Mouse (Mus musculus) liver, adult 2 months (tissue): ENCODE measurements around the gene Slc34a2. TPM values are rescaled to one million over a fixed set of nuclear protein-coding genes. Genes with fewer than 3 reads are reported as not detected.

Experiments used
- DNase-seq: peaks from one replicate; pipeline ENCODE4 v3.0.0-alpha.2; 2011; ENCODE audit warnings: low read depth, low spot score; ENCODE audit errors: extremely low read depth
- H3K27ac ChIP-seq: fragments of 200-500 bp; replicated peaks from 2 replicates; pipeline ENCODE4 v1.5.1; 2012; ENCODE audit warnings: low read depth, mild to moderate bottlenecking, control low read depth, inconsistent platforms, low read length; ENCODE audit not compliant: insufficient read depth
- H3K27me3 ChIP-seq: fragments of 200-500 bp; 2 replicates; pipeline ENCODE4 v1.6.1; 2012; ENCODE audit warnings: mild to moderate bottlenecking, moderate library complexity, low read length, inconsistent platforms; ENCODE audit not compliant: control insufficient read depth, insufficient read depth
- H3K36me3 ChIP-seq: fragments of 200-500 bp; 2 replicates; pipeline ENCODE4 v1.6.1; 2012; ENCODE audit warnings: low read length, inconsistent platforms; ENCODE audit not compliant: control insufficient read depth, insufficient read depth
- H3K4me1 ChIP-seq: fragments of 200-500 bp; 2 replicates; pipeline ENCODE4 v1.6.1; 2011; ENCODE audit warnings: low read length; ENCODE audit not compliant: control insufficient read depth, insufficient read depth
- H3K4me3 ChIP-seq: fragments of 200-500 bp; 2 replicates; pipeline ENCODE4 v1.5.1; 2011; ENCODE audit warnings: low read depth, mild to moderate bottlenecking, control low read depth, low read length, moderate library complexity; ENCODE audit not compliant: insufficient read depth
- H3K79me2 ChIP-seq: fragments of 200-500 bp; 2 replicates; pipeline ENCODE4 v1.6.1; 2012; ENCODE audit warnings: inconsistent platforms, mild to moderate bottlenecking, low read length, moderate library complexity; ENCODE audit not compliant: control insufficient read depth, insufficient read depth
- H3K9ac ChIP-seq: fragments of 200-500 bp; 2 replicates; pipeline ENCODE4 v1.6.1; 2012; ENCODE audit warnings: low read depth, mild to moderate bottlenecking, control low read depth, inconsistent platforms, low read length
- CTCF ChIP-seq: fragments of 200-500 bp; IDR thresholded peaks from 2 replicates; pipeline ENCODE4 v1.5.1; 2011; ENCODE audit warnings: low read depth, low read length, control low read depth
- POLR2A ChIP-seq: fragments of 200-500 bp; IDR thresholded peaks from 2 replicates; pipeline ENCODE4 v1.6.1; 2011; ENCODE audit warnings: low read length, control low read depth; ENCODE audit not compliant: insufficient read depth; ENCODE audit errors: extremely low read depth
- WGBS: fragments of 180-500 bp; shearing (Covaris S2); methylation state at CpG from one replicate; pipeline ENCODE4 v1.1.7; 2018; 5-methylcytosine and 5-hydroxymethylcytosine counted together
- polyA plus RNA-seq: library from polyadenylated mRNA; depleted of rRNA; stranded (reverse); fragments of >200 nt; gene quantifications from 2 replicates; pipeline ENCODE4 v1.2.3, GENCODE M21; 2012
- total RNA-seq: library from RNA; depleted of rRNA; stranded (reverse); fragments of >200 nt; gene quantifications from 2 replicates; pipeline ENCODE4 v1.2.3, GENCODE M21; 2014

Slc34a2 gene
- total and polyA plus RNA-seq, 2 experiments = 0.18 to 1.7 TPM

DNA sequence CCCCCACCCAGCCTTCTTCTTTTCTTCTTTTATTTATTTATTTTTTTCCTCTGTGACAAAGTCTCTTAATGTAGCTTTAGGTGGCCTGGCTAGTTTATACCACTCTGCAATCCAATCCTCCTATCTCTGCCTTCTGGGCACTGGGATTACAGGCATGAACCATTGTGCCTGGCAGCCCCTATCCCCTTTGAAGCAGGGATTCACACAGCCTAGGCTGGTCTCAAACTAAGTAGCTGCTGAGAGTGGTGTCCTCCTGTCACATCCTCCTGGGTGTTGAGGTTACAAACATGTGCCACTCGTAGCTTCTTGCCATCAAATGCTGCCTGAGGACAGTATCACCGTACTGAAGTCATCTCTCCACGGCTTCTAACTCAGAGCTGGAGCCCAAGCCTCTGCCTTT is 41.7 kb upstream of the Slc34a2 start:
- Histone ChIP-seq H3K4me1 (peaks cover 44% of the 10 kb centered on the region), H3K79me2 (peaks cover 5% of the 10 kb centered on the region), H3K4me3 (no peak overlapping the region), H3K36me3 (no peaks in the 10 kb centered on the region), H3K27ac (no peak overlapping the region), H3K27me3 (no peaks in the 10 kb centered on the region), H3K9ac (no peak overlapping the region)
- TF ChIP-seq CTCF = no peak
- TF ChIP-seq POLR2A = no peak
- WGBS = 94% methylated on average over 3 of the region's 3 CpGs
- DNase-seq = no peak

DNA sequence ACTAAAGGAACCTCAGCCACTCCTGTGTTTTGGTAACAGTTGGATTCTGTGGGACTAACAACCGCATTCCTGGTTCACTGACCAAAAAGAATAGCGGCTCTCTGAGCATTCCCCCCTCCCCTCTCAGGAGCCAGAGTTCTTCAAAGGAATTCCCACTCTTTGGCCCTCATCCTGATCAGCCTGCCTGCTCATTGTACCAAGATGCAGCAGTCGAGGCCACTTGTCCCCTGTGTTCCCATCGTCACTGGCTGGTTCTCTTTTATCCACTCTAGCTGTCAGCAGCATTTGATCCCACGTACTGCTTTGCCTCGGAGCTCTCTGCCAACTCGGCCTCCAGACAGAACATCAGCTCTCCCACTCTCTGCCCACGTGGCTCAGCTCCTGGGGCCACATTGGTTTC is 41.3 kb upstream of the Slc34a2 start:
- TF ChIP-seq CTCF = no peak
- TF ChIP-seq POLR2A = no peak
- 81% methylated on average over 8 of the region's 8 CpGs for WGBS
- Histone ChIP-seq H3K27me3 (no peaks in the 10 kb centered on the region), H3K4me3 (no peak overlapping the region), H3K9ac (no peak overlapping the region), H3K79me2 (peaks cover under 1% of the 10 kb centered on the region; the same call in 1 of the 2 replicates), H3K4me1 (peaks cover 44% of the 10 kb centered on the region), H3K36me3 (no peaks in the 10 kb centered on the region), H3K27ac (no peak overlapping the region)
- peak; percentile 4 for DNase-seq

DNA sequence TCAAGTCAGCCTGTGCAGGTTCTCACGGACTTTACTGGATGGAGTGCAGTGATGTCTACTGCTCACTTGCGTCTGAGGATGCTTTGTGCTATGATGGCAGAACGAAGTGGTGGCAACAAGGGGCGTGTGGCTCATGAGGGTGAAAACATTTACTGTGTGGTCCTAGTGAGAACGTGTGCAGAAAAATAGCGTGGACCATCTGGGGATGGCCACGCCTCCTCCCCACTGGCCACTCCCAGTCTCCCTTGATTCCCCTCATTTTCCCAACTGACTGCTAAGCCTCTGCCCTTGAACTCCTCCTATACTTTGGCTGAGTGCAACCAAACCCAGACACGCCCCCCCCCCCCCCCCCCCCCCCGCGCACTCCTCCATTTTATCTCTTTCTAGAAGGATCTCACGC is 40.8 kb upstream of the Slc34a2 start:
- no peaks in the 10 kb centered on the region for H3K36me3 ChIP-seq
- TF ChIP-seq CTCF = no peak
- no peaks in the 10 kb centered on the region for H3K27me3 ChIP-seq
- peaks cover 44% of the 10 kb centered on the region for H3K4me1 ChIP-seq
- no peak overlapping the region for H3K4me3 ChIP-seq
- no peaks in the 10 kb centered on the region for H3K79me2 ChIP-seq
- H3K9ac ChIP-seq = no peak overlapping the region
- 80% methylated on average over 10 of the region's 11 CpGs for WGBS
- DNase-seq = no peak
- H3K27ac ChIP-seq = no peak overlapping the region

DNA sequence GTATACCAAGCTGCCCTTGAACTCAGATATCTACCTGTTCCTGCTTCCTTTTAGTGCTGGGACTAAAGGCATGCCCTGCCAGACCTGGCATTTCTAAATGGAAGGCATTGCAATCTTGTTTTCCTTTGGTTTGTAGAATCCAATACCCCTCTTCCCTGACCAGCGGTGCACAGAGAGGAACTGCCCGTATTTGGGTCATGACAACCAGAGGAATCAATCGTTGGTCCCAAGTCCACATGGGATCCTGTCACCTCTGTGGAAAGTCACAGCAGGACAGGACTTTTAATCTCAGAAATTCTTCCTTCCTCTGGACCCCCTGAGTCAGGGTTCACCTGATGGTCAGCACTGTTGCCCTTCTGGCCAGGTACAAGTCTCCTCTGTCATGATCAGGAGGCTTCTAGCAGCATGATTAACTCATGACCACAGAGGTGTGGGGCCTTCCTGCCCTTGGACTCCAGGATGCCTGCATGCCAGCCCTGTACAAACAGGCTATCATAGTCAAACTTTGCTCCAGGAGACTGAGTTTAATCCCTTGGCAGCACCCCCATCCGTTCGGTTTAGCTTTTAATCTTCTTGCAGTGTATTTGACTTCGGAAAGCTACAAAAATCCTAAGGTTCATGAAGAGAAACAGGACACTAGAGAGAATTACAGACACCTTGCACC is 39.7 kb upstream of the Slc34a2 start:
- DNase-seq = peak; percentile 99
- H3K79me2 ChIP-seq = no peaks in the 10 kb centered on the region
- H3K27ac ChIP-seq = peak overlapping the region; percentile 95

DNA sequence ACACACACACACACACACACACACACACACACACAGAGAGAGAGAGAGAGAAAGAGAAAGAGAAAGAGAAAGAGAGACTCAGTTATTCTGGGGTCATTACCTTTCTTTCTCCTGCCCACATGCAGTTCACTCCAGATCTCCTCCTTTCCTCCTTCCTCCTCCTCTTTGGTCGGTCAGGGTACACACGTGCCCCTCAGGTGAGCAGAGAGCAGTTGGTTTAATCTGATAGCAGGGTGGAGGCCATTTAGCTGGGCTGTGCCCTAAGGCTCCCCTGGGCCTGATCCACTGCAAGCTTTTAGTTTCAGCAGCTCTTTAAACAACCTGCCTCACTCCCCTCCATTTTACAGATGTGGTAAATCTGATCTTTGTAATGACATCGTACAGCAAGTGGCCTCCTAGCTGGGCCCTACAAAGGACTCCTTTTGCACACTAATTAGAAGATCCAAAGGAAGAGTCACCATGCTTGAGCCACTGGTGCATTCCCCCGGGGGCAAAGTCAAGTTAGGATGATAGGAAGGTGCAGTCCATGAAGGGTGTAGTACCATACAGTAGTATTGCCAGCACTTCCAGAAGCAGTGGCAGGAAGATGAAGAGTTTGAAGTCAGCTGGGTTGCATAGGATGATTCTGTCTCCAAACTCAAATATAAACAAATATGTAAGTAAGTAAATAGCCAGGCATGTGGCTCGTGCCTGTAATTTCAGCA is 37.6 kb upstream of the Slc34a2 start:
- H3K36me3 ChIP-seq = no peaks in the 10 kb centered on the region
- no peaks in the 10 kb centered on the region for H3K27me3 ChIP-seq
- no peak overlapping the region for H3K4me3 ChIP-seq
- no peak for DNase-seq
- WGBS = 50% methylated on average over 5 of the region's 5 CpGs
- H3K27ac ChIP-seq = peak overlapping the region; percentile 43; the same call in 1 of the 2 replicates
- H3K4me1 ChIP-seq = peaks cover 33% of the 10 kb centered on the region
- no peak overlapping the region for H3K9ac ChIP-seq
- H3K79me2 ChIP-seq = no peaks in the 10 kb centered on the region
- TF ChIP-seq POLR2A (no peak), CTCF (no peak)

More for the DNA sequence above, 39.7 kb upstream of the Slc34a2 start:
- Histone ChIP-seq H3K9ac (no peak overlapping the region), H3K36me3 (no peaks in the 10 kb centered on the region), H3K27me3 (no peaks in the 10 kb centered on the region), H3K4me3 (no peak overlapping the region), H3K4me1 (peaks cover 39% of the 10 kb centered on the region)
- no peak for TF ChIP-seq CTCF
- TF ChIP-seq POLR2A = no peak
- WGBS = 25% methylated on average over 6 of the region's 6 CpGs

DNA sequence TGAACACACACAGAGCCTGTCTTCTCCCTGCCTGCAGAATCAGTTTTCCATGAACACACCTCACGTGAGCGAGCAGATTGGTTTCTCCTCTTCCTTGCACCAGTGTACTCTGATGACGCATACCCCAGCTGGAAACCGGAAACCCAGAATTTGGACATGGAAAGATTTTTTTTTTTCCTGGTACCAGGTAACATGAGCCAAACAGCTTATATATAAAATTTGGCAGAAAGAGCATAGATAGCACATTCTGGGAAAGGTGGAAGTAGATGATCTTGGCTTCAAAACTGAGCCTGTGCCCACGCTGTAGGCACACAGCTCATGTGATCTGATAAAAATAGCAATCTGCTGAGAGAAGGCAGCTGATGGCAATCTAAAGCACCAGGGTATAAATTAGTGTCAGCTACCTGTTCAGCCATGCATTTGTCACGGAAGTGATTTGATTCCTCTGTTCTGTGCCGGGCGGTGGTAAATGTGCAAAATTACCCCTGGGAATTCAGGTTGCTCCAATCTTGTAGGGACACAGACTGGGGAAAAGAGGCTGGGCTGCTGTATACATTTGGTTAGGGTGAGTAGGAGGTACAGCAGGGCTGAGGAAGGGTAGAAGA is 35.2 kb upstream of the Slc34a2 start:
- Histone ChIP-seq H3K9ac (no peak overlapping the region), H3K4me3 (no peak overlapping the region), H3K27ac (no peak overlapping the region), H3K27me3 (no peaks in the 10 kb centered on the region), H3K36me3 (no peaks in the 10 kb centered on the region), H3K4me1 (peaks cover 23% of the 10 kb centered on the region), H3K79me2 (no peaks in the 10 kb centered on the region)
- TF ChIP-seq CTCF = no peak
- no peak for TF ChIP-seq POLR2A
- 83% methylated on average over 8 of the region's 8 CpGs for WGBS
- DNase-seq = no peak
